Mouse (Mus musculus) kidney, embryonic 16.5 days (tissue): ENCODE measurements around the gene Gm17727. TPM values are rescaled to one million over a fixed set of nuclear protein-coding genes. Genes with fewer than 3 reads are reported as not detected.
"Not testable (repeated sequence)": the region's sequence is repeated elsewhere in the genome, so short reads cannot be mapped to it uniquely, and the experiment has no call there.

Experiments
- ATAC-seq: fragments of 200-750 bp; cut with Nextera tagmentation; 2 replicates; pipeline ENCODE4 v1.8.0; 2017; ENCODE audit warnings: moderate TSS enrichment; ENCODE audit not compliant: low FRiP score, low TSS enrichment
- H3K27ac ChIP-seq: fragments of 300-500 bp; sonication (generic); 2 replicates; pipeline ENCODE4 v1.5.1; 2014; ENCODE audit warnings: low read length
- H3K27me3 ChIP-seq: fragments of 300-500 bp; sonication (generic); 2 replicates; pipeline ENCODE4 v1.6.1; 2014; ENCODE audit warnings: low read length, control low read depth, mixed read lengths; ENCODE audit not compliant: insufficient read depth
- H3K36me3 ChIP-seq: fragments of 300-500 bp; sonication (generic); 2 replicates; pipeline ENCODE4 v1.6.1; 2014; ENCODE audit warnings: low read length, control low read depth, mixed read lengths; ENCODE audit not compliant: insufficient read depth
- H3K4me1 ChIP-seq: fragments of 300-500 bp; sonication (generic); 2 replicates; pipeline ENCODE4 v1.6.1; 2014; ENCODE audit warnings: low read length, control low read depth, mixed read lengths; ENCODE audit not compliant: insufficient read depth
- H3K4me2 ChIP-seq: fragments of 300-500 bp; sonication (generic); replicated peaks from 2 replicates; pipeline ENCODE4 v1.6.1; 2014; ENCODE audit warnings: low read depth, low read length
- H3K4me3 ChIP-seq: fragments of 300-500 bp; sonication (generic); 2 replicates; pipeline ENCODE4 v1.5.1; 2014; ENCODE audit warnings: mild to moderate bottlenecking, low read length
- H3K9ac ChIP-seq: fragments of 300-500 bp; sonication (generic); replicated peaks from 2 replicates; pipeline ENCODE4 v1.6.1; 2014; ENCODE audit warnings: low read length
- H3K9me3 ChIP-seq: fragments of 300-500 bp; sonication (generic); 2 replicates; pipeline ENCODE4 v1.6.1; 2016; ENCODE audit warnings: low read length, control low read depth
- WGBS: fragments of 180-500 bp; shearing (Covaris S2); extraction: QIAGEN DNeasy Blood & Tissue Kit; methylation state at CpG from one replicate; pipeline ENCODE4 v1.1.7; 2014; 5-methylcytosine and 5-hydroxymethylcytosine counted together
- polyA plus RNA-seq: library from polyadenylated mRNA; unstranded; fragments of >200 nt; fragmentation: Nextera tagmentation; extraction: Ambion mirVana; gene quantifications from 2 replicates; pipeline ENCODE4 v1.2.1, GENCODE M21; 2015

Gm17727 gene
- not detected in 2 replicates for polyA plus RNA-seq

GRCm38 (mm10) chr9:35778009-35778408 is at the start of gene Gm17727:
Gene Gm17727, minus strand, starts transcription at chr9:35778109.
- H3K4me1 ChIP-seq = no peaks in the 10 kb centered on the region
- H3K27me3 ChIP-seq = no peaks in the 10 kb centered on the region
- no peak within 1 kb of the TSS for H3K27ac ChIP-seq
- no peaks in the 10 kb centered on the region for H3K9me3 ChIP-seq
- ATAC-seq = no peak
- no peaks in the 10 kb centered on the region for H3K36me3 ChIP-seq
- no peak within 1 kb of the TSS for H3K4me2 ChIP-seq
- H3K9ac ChIP-seq = no peak within 1 kb of the TSS
- WGBS = 71% methylated on average over 3 of the region's 3 CpGs
- no peak within 1 kb of the TSS for H3K4me3 ChIP-seq

GRCm38 (mm10) chr9:35817881-35818280 is 40.0 kb upstream of the Gm17727 start:
- not testable (repeated sequence) for H3K4me1 ChIP-seq, H3K9ac ChIP-seq, H3K27me3 ChIP-seq, ATAC-seq, H3K27ac ChIP-seq, H3K9me3 ChIP-seq, H3K36me3 ChIP-seq, H3K4me2 ChIP-seq, H3K4me3 ChIP-seq
- 95% methylated on average over 15 of the region's 15 CpGs for WGBS

GRCm38 (mm10) chr9:35798146-35798545 is 20.2 kb upstream of the Gm17727 start:
- H3K9me3 ChIP-seq = 0 out of 2 replicates have a peak, but pooled peaks cover 3% of the 10 kb centered on the region
- no peaks in the 10 kb centered on the region for H3K36me3 ChIP-seq
- H3K4me2 ChIP-seq = no peak overlapping the region
- no peak overlapping the region for H3K9ac ChIP-seq
- ATAC-seq = no peak
- no peaks in the 10 kb centered on the region for H3K27me3 ChIP-seq
- no peak overlapping the region for H3K4me3 ChIP-seq
- H3K4me1 ChIP-seq = no peaks in the 10 kb centered on the region
- no peak overlapping the region for H3K27ac ChIP-seq

- Histone ChIP-seq H3K27me3 (no peaks in the 10 kb centered on the region), H3K36me3 (no peaks in the 10 kb centered on the region), H3K4me2 (no peak within 1 kb of the TSS), H3K9me3 (no peaks in the 10 kb centered on the region), H3K9ac (no peak within 1 kb of the TSS), H3K4me3 (no peak within 1 kb of the TSS), H3K4me1 (no peaks in the 10 kb centered on the region), H3K27ac (no peak within 1 kb of the TSS)
- WGBS = 92% methylated on average over 3 of the region's 3 CpGs
- no peak for ATAC-seq
Observed at GRCm38 (mm10) chr9:35790001-35790400, 12.1 kb upstream of the Gm17727 start, which contains the start of the genes Gm27235 and D730048I06Rik. Gene Gm27235, minus strand, starts transcription at chr9:35790101. Gene D730048I06Rik, minus strand, starts transcription at chr9:35790112.

GRCm38 (mm10) chr9:35756843-35757242 is 21.1 kb downstream of the Gm17727 start:
- Histone ChIP-seq H3K9ac (no peak overlapping the region), H3K27me3 (no peaks in the 10 kb centered on the region), H3K9me3 (no peaks in the 10 kb centered on the region), H3K4me1 (no peaks in the 10 kb centered on the region), H3K4me3 (no peak overlapping the region), H3K4me2 (no peak overlapping the region), H3K36me3 (no peaks in the 10 kb centered on the region), H3K27ac (no peak overlapping the region)
- ATAC-seq = no peak

GRCm38 (mm10) chr9:35740749-35741148 is 37.2 kb downstream of the Gm17727 start, which contains the start of gene Gm17677:
Gene Gm17677, plus strand, starts transcription at chr9:35741049.
- Histone ChIP-seq H3K36me3 (no peaks in the 10 kb centered on the region), H3K27me3 (no peaks in the 10 kb centered on the region), H3K4me1 (no peaks in the 10 kb centered on the region), H3K9me3 (peaks cover 4% of the 10 kb centered on the region; the same call in 1 of the 2 replicates), H3K4me2 (no peak within 1 kb of the TSS), H3K9ac (no peak within 1 kb of the TSS), H3K4me3 (no peak within 1 kb of the TSS), H3K27ac (no peak within 1 kb of the TSS)
- no peak for ATAC-seq

Other genes starting within 250 kb of the Gm17727 start
- 2.3 TPM in 2 replicates for gene Ddx25, start 219.6 kb downstream of the Gm17727 start, polyA plus RNA-seq
- 20.6 and 24.0 TPM in 2 replicates for gene Pus3, start 219.5 kb downstream of the Gm17727 start, polyA plus RNA-seq
- gene Pate2, start 207.8 kb downstream of the Gm17727 start, polyA plus RNA-seq = 0.57 and 0.84 TPM in 2 replicates
- gene Hyls1, start 207.7 kb downstream of the Gm17727 start, polyA plus RNA-seq = 15.3 and 16.4 TPM in 2 replicates
- gene Pate4, start 166.2 kb downstream of the Gm17727 start, polyA plus RNA-seq = not detected in 2 replicates
- gene Pate3, start 129.9 kb downstream of the Gm17727 start, polyA plus RNA-seq = not detected in 2 replicates
- not detected in 2 replicates for gene Pate1, start 90.7 kb downstream of the Gm17727 start, polyA plus RNA-seq
- gene Gm17677, start 37.1 kb downstream of the Gm17727 start, polyA plus RNA-seq = not detected in 2 replicates
- gene Gm27235, start 12.0 kb upstream of the Gm17727 start, polyA plus RNA-seq = not detected in 2 replicates
- gene D730048I06Rik, start 12.0 kb upstream of the Gm17727 start, polyA plus RNA-seq = not detected in 2 replicates
- not detected in 2 replicates for gene 9230110F15Rik, start 66.0 kb upstream of the Gm17727 start, polyA plus RNA-seq
- gene 9230113P08Rik, start 130.3 kb upstream of the Gm17727 start, polyA plus RNA-seq = not detected in 2 replicates